Mouse (Mus musculus) embryonic facial prominence, embryonic 14.5 days (tissue): ENCODE measurements around the gene Naglu. TPM values are rescaled to one million over a fixed set of nuclear protein-coding genes. Genes with fewer than 3 reads are reported as not detected.

Source experiments
- ATAC-seq: fragments of 200-750 bp; cut with Nextera tagmentation; 2 replicates; pipeline ENCODE4 v1.8.0; 2017; ENCODE audit warnings: low read depth, moderate number of reproducible peaks, moderate TSS enrichment
- DNase-seq: peaks from one replicate; pipeline ENCODE4 v3.0.0-alpha.2; 2015; ENCODE audit warnings: low spot score
- H3K27ac ChIP-seq: fragments of 300-500 bp; sonication (generic); replicated peaks from 2 replicates; pipeline ENCODE4 v1.5.1; 2014; ENCODE audit warnings: low read depth, mild to moderate bottlenecking, low read length, moderate library complexity
- H3K27me3 ChIP-seq: fragments of 300-500 bp; sonication (generic); replicated peaks from 2 replicates; pipeline ENCODE4 v1.6.1; 2014; ENCODE audit warnings: low read length; ENCODE audit not compliant: control insufficient read depth, insufficient read depth
- H3K36me3 ChIP-seq: fragments of 300-500 bp; sonication (generic); 2 replicates; pipeline ENCODE4 v1.6.1; 2014; ENCODE audit warnings: low read length, mixed read lengths; ENCODE audit not compliant: control insufficient read depth, insufficient read depth
- H3K4me1 ChIP-seq: fragments of 300-500 bp; sonication (generic); 2 replicates; pipeline ENCODE4 v1.6.1; 2014; ENCODE audit warnings: antibody characterized with exemption, low read length; ENCODE audit not compliant: control insufficient read depth, insufficient read depth
- H3K4me2 ChIP-seq: fragments of 300-500 bp; sonication (generic); 2 replicates; pipeline ENCODE4 v1.6.1; 2014; ENCODE audit warnings: low read depth, mild to moderate bottlenecking, low read length, moderate library complexity, mixed read lengths
- H3K4me3 ChIP-seq: fragments of 300-500 bp; sonication (generic); 2 replicates; pipeline ENCODE4 v1.5.1; 2014; ENCODE audit warnings: low read depth, mild to moderate bottlenecking, low read length
- H3K9ac ChIP-seq: fragments of 300-500 bp; sonication (generic); 2 replicates; pipeline ENCODE4 v1.6.1; 2014; ENCODE audit warnings: low read depth, mild to moderate bottlenecking, low read length, moderate library complexity, mixed read lengths
- H3K9me3 ChIP-seq: fragments of 300-500 bp; sonication (generic); 2 replicates; pipeline ENCODE4 v1.6.1; 2016; ENCODE audit warnings: low read length; ENCODE audit not compliant: control insufficient read depth
- WGBS: fragments of 180-500 bp; shearing (Covaris S2); extraction: QIAGEN DNeasy Blood & Tissue Kit; methylation state at CpG from one replicate; pipeline ENCODE4 v1.1.7; 2014; 5-methylcytosine and 5-hydroxymethylcytosine counted together
- polyA plus RNA-seq: library from polyadenylated mRNA; unstranded; fragments of >200 nt; fragmentation: Nextera tagmentation; extraction: Ambion mirVana; gene quantifications from 2 replicates; pipeline ENCODE4 v1.2.1, GENCODE M21; 2014

Gene Naglu
- polyA plus RNA-seq, 1 experiment from 2014 or later: 13.9 TPM

DNA sequence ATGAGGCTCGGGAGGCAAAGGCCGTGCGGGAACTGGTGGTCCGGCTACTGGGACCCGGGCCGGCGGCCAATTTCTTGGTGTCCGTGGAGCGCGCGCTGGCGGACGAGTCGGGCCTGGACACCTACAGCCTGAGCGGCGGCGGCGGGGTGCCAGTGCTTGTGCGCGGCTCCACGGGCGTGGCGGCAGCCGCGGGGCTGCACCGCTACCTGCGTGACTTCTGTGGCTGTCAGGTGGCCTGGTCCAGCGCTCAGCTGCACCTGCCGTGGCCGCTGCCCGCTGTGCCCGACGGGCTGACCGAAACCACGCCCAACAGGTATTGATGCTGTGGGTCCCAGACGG lies 346 bp downstream of the Naglu start:
- peak; percentile 61 for ATAC-seq
- Histone ChIP-seq H3K9ac (peak overlapping the region; percentile 79), H3K9me3 (no peaks in the 10 kb centered on the region), H3K27ac (no peak overlapping the region), H3K4me1 (peaks cover 10% of the 10 kb centered on the region), H3K27me3 (peaks cover 8% of the 10 kb centered on the region; the same call in 1 of the 2 replicates), H3K36me3 (no peaks in the 10 kb centered on the region), H3K4me3 (peak overlapping the region; percentile 83), H3K4me2 (peak overlapping the region; percentile 99)
- 0% methylated on average over 14 of the region's 36 CpGs for WGBS
- no peak for DNase-seq

GRCm38 (mm10) chr11:101070987-101071386 lies 1.2 kb downstream of the Naglu start:
- no peak for DNase-seq
- no peaks in the 10 kb centered on the region for H3K9me3 ChIP-seq
- ATAC-seq: no peak
- 0 out of 2 replicates have a peak overlapping the region, but pooled peaks have one; percentile 19 for H3K9ac ChIP-seq
- peak overlapping the region; percentile 99 for H3K4me2 ChIP-seq
- peaks cover 10% of the 10 kb centered on the region for H3K4me1 ChIP-seq
- H3K27me3 ChIP-seq: peaks cover 8% of the 10 kb centered on the region; the same call in 1 of the 2 replicates
- peak overlapping the region; percentile 83; the same call in 1 of the 2 replicates for H3K4me3 ChIP-seq
- H3K27ac ChIP-seq: no peak overlapping the region
- WGBS: 88% methylated on average over 5 of the region's 6 CpGs
- H3K36me3 ChIP-seq: no peaks in the 10 kb centered on the region

- DNase-seq (no peak), ATAC-seq (no peak)
- Histone ChIP-seq H3K9ac (no peak overlapping the region), H3K36me3 (no peaks in the 10 kb centered on the region), H3K27ac (no peak overlapping the region), H3K4me1 (peaks cover 10% of the 10 kb centered on the region), H3K9me3 (no peaks in the 10 kb centered on the region), H3K4me2 (no peak overlapping the region), H3K27me3 (peaks cover 9% of the 10 kb centered on the region), H3K4me3 (no peak overlapping the region)
- WGBS: 72% methylated on average over 14 of the region's 14 CpGs
These were observed 2.1 kb downstream of the Naglu start for GRCm38 (mm10) chr11:101071810-101072428.

GRCm38 (mm10) chr11:101078121-101078520 lies 8.3 kb downstream of the Naglu start, which contains the start of gene Hsd17b1:
TSS of gene Hsd17b1 (plus strand) at chr11:101078411.
- WGBS: 59% methylated on average over 9 of the region's 9 CpGs
- ATAC-seq: no peak

GRCm38 (mm10) chr11:101079746-101080145 lies 9.9 kb downstream of the Naglu start:
- 4% methylated on average over 25 of the region's 27 CpGs for WGBS

More at GRCm38 (mm10) chr11:101078121-101078520, 8.3 kb downstream of the Naglu start, which contains the start of gene Hsd17b1:
- H3K4me2 ChIP-seq: no peak within 1 kb of the TSS
- no peaks in the 10 kb centered on the region for H3K36me3 ChIP-seq
- no peaks in the 10 kb centered on the region for H3K9me3 ChIP-seq
- H3K27me3 ChIP-seq: peaks cover 49% of the 10 kb centered on the region
- no peak within 1 kb of the TSS for H3K27ac ChIP-seq
- no peak within 1 kb of the TSS for H3K9ac ChIP-seq
- no peak for DNase-seq
- H3K4me3 ChIP-seq: no peak within 1 kb of the TSS
- peaks cover 2% of the 10 kb centered on the region for H3K4me1 ChIP-seq

GRCm38 (mm10) chr11:101080421-101080820 lies 10.6 kb downstream of the Naglu start:
- H3K9ac ChIP-seq: no peak overlapping the region
- DNase-seq (no peak), ATAC-seq (no peak)
- no peak overlapping the region for H3K4me3 ChIP-seq
- 62% methylated on average over 5 of the region's 5 CpGs for WGBS
- H3K4me1 ChIP-seq: peaks cover 7% of the 10 kb centered on the region
- peaks cover 5% of the 10 kb centered on the region; the same call in 1 of the 2 replicates for H3K36me3 ChIP-seq
- no peaks in the 10 kb centered on the region for H3K9me3 ChIP-seq
- no peak overlapping the region for H3K4me2 ChIP-seq
- H3K27ac ChIP-seq: no peak overlapping the region
- H3K27me3 ChIP-seq: peaks cover 49% of the 10 kb centered on the region

More at GRCm38 (mm10) chr11:101079746-101080145, 9.9 kb downstream of the Naglu start:
- peaks cover 7% of the 10 kb centered on the region for H3K4me1 ChIP-seq
- no peaks in the 10 kb centered on the region for H3K36me3 ChIP-seq
- peak overlapping the region; percentile 49; the same call in 1 of the 2 replicates for H3K9ac ChIP-seq
- peak overlapping the region; percentile 45 for H3K4me2 ChIP-seq
- no peak overlapping the region for H3K27ac ChIP-seq
- H3K9me3 ChIP-seq: no peaks in the 10 kb centered on the region
- DNase-seq (no peak), ATAC-seq (no peak)
- peak overlapping the region; percentile 25 for H3K4me3 ChIP-seq
- peaks cover 49% of the 10 kb centered on the region for H3K27me3 ChIP-seq

- Histone ChIP-seq H3K27ac (peak overlapping the region; percentile 91), H3K9ac (peak overlapping the region; percentile 90), H3K36me3 (peaks cover 10% of the 10 kb centered on the region; the same call in 1 of the 2 replicates), H3K4me1 (peaks cover 7% of the 10 kb centered on the region), H3K27me3 (peaks cover 49% of the 10 kb centered on the region), H3K9me3 (no peaks in the 10 kb centered on the region), H3K4me2 (peak overlapping the region; percentile 95), H3K4me3 (peak overlapping the region; percentile 88)
- ATAC-seq: no peak
- no peak for DNase-seq
- WGBS: 5% methylated on average over 10 of the region's 10 CpGs
These were observed 11.8 kb downstream of the Naglu start for GRCm38 (mm10) chr11:101081659-101082058.

DNA sequence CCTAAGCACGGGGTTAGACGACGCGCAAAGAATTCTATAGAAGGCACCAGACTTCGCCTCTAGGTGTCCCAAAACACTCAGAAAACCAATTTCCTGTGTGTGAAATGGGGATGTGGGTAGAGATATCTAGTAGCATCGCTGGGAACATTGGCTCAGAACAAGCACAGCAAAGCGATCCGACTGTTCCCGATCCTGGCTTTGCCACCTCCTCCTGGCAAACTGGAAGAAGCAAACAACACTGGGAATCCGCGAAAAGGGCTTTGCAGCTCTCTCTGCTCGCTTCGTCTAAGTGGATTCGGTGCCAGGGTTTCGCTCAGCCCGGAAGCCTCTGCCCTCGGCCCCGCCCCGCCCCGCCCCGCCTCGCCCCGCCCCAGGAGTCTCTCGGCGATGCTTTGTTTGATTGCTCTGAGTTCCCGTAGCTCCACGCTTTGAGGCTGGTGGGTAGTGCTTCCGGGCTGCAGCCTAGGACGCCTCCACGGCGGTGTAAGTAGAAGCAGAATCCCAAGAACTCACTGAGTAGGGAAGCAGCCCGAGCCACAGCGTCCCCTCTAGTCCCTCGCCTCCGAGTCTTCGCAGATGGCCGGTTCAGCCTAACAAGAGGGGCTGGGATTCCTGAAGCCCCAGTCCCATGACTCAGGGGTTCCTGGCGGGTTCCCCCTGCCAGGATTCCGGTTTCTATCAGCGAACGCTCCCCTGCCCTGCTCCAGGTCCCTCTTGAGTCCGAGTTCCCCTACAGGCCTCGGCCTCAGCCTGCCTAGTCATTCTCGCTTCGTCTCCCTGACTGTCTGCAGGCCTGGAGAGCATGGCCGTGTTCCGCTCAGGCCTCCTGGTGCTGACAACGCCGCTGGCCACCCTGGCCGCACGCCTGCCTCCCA lies 12.6 kb downstream of the Naglu start, which contains the start of gene Coasy:
Coasy (plus strand) TSS at position 358 of the 875 bp plus-strand sequence.
- Histone ChIP-seq H3K4me1 (peaks cover 7% of the 10 kb centered on the region), H3K9ac (peak within 1 kb of the TSS; percentile 90), H3K9me3 (no peaks in the 10 kb centered on the region), H3K4me3 (peak within 1 kb of the TSS; percentile 88), H3K4me2 (peak within 1 kb of the TSS; percentile 95), H3K27ac (peak within 1 kb of the TSS; percentile 91), H3K36me3 (peaks cover 10% of the 10 kb centered on the region; the same call in 1 of the 2 replicates), H3K27me3 (peaks cover 43% of the 10 kb centered on the region)
- under 1% methylated on average over 34 of the region's 51 CpGs for WGBS
- DNase-seq (peak; percentile 96), ATAC-seq (peak; percentile 92)
